In genomic region chr2:158768771-158769170, GRCm38 (mm10) we compare ENCODE assay signal across 8 mouse cellular contexts. TPM values are rescaled to one million over a fixed set of nuclear protein-coding genes. Genes with fewer than 3 reads are reported as not detected.
DNase-seq lines count a peak whose midpoint lies in the region; ATAC-seq and TF ChIP-seq lines count a peak whose summit lies in the region.

No protein-coding gene starts in this region.

- no peak for TF ChIP-seq CTCF in cerebellum, adult 2 months (IDR thresholded peaks at IDR 0.05; ENCODE audit: borderline replicate concordance, insufficient read depth, low read depth, low read length)

- H3K9ac ChIP-seq in lung, embryonic 15.5 days = peak overlapping the region; percentile 69
- H3K9ac ChIP-seq in embryonic facial prominence, embryonic 11.5 days (replicated peaks; ENCODE audit: low read length) = peak overlapping the region; percentile 75
- H3K9ac ChIP-seq in limb, embryonic 11.5 days (ENCODE audit: low read length) = peak overlapping the region; percentile 12; the same call in 1 of the 2 replicates
- no peak overlapping the region for H3K9ac ChIP-seq in neural tube, embryonic 14.5 days (replicated peaks; ENCODE audit: low read depth, low read length)

- no peaks in the 10 kb centered on the region for H3K9me3 ChIP-seq in lung, embryonic 15.5 days
- H3K9me3 ChIP-seq in embryonic facial prominence, embryonic 11.5 days (replicated peaks; ENCODE audit: control insufficient read depth, low read length) = no peaks in the 10 kb centered on the region
- no peaks in the 10 kb centered on the region for H3K9me3 ChIP-seq in limb, embryonic 11.5 days (ENCODE audit: control insufficient read depth, low read length)
- H3K9me3 ChIP-seq in neural tube, embryonic 14.5 days (ENCODE audit: control insufficient read depth, low read length) = no peaks in the 10 kb centered on the region

- peak overlapping the region; percentile 82 for H3K4me3 ChIP-seq in lung, embryonic 15.5 days
- peak overlapping the region; percentile 79 for H3K4me3 ChIP-seq in embryonic facial prominence, embryonic 11.5 days (ENCODE audit: low read depth, low read length)
- peak overlapping the region; percentile 77 for H3K4me3 ChIP-seq in limb, embryonic 11.5 days (ENCODE audit: low read depth, low read length)
- peak overlapping the region; percentile 43 for H3K4me3 ChIP-seq in neural tube, embryonic 14.5 days (ENCODE audit: low read depth, low read length)
- no peak overlapping the region for H3K4me3 ChIP-seq in cerebellum, adult 2 months (replicated peaks; ENCODE audit: insufficient read depth, low read depth, low read length)

- no peaks in the 10 kb centered on the region for H3K27me3 ChIP-seq in lung, embryonic 15.5 days
- H3K27me3 ChIP-seq in embryonic facial prominence, embryonic 11.5 days (ENCODE audit: control insufficient read depth, insufficient read depth, low read length) = no peaks in the 10 kb centered on the region
- no peaks in the 10 kb centered on the region for H3K27me3 ChIP-seq in limb, embryonic 11.5 days (ENCODE audit: control insufficient read depth, insufficient read depth, low read length)
- no peaks in the 10 kb centered on the region for H3K27me3 ChIP-seq in neural tube, embryonic 14.5 days (ENCODE audit: control insufficient read depth, insufficient read depth, low read length)
- H3K27me3 ChIP-seq in cerebellum, adult 2 months (ENCODE audit: control insufficient read depth, insufficient read depth, low read length) = no peaks in the 10 kb centered on the region; the same call in 1 of the 2 replicates

- WGBS in lung, embryonic 15.5 days = 2% methylated on average over 5 of the region's 5 CpGs
- 5% methylated on average over 5 of the region's 5 CpGs for WGBS in embryonic facial prominence, embryonic 11.5 days
- WGBS in limb, embryonic 11.5 days = 17% methylated on average over 5 of the region's 5 CpGs
- 7% methylated on average over 5 of the region's 5 CpGs for WGBS in neural tube, embryonic 14.5 days
- 17% methylated on average over 5 of the region's 5 CpGs for WGBS in cerebellum, adult 2 months

- no peak for ATAC-seq in lung, embryonic 15.5 days (ENCODE audit: borderline replicate concordance, extremely low read depth, low FRiP score, low TSS enrichment)
- ATAC-seq in embryonic facial prominence, embryonic 11.5 days (replicated peaks; ENCODE audit: insufficient number of reproducible peaks, low FRiP score, low TSS enrichment, low read depth) = no peak
- ATAC-seq in limb, embryonic 11.5 days (ENCODE audit: insufficient number of reproducible peaks, low FRiP score, low TSS enrichment, low read depth) = no peak
- ATAC-seq in neural tube, embryonic 14.5 days (ENCODE audit: low read depth) = no peak

- peak overlapping the region; percentile 96 for H3K4me2 ChIP-seq in lung, embryonic 15.5 days
- H3K4me2 ChIP-seq in embryonic facial prominence, embryonic 11.5 days (ENCODE audit: low read depth, low read length) = peak overlapping the region; percentile 86
- H3K4me2 ChIP-seq in limb, embryonic 11.5 days (ENCODE audit: low read depth, severe bottlenecking) = peak overlapping the region; percentile 69
- peak overlapping the region; percentile 99 for H3K4me2 ChIP-seq in neural tube, embryonic 14.5 days (ENCODE audit: low read depth, low read length)

- no peak overlapping the region for H3K27ac ChIP-seq in lung, embryonic 15.5 days
- no peak overlapping the region for H3K27ac ChIP-seq in embryonic facial prominence, embryonic 11.5 days (replicated peaks; ENCODE audit: low read depth, low read length)
- no peak overlapping the region for H3K27ac ChIP-seq in limb, embryonic 11.5 days (replicated peaks; ENCODE audit: low read depth, low read length)
- H3K27ac ChIP-seq in neural tube, embryonic 14.5 days (ENCODE audit: low read depth, low read length) = no peak overlapping the region
- no peak overlapping the region for H3K27ac ChIP-seq in cerebellum, adult 2 months (ENCODE audit: insufficient read depth, low read length)

- DNase-seq in lung, postnatal 4 days = no peak
- peak; percentile 19 for DNase-seq in embryonic facial prominence, embryonic 11.5 days (ENCODE audit: low spot score)
- DNase-seq in limb, embryonic 11.5 days (ENCODE audit: low spot score) = peak; percentile 33
- no peak for DNase-seq in cerebellum, adult 2 months
- DNase-seq in thymus, postnatal 36 days = no peak
- no peak for DNase-seq in ovary, postnatal 10 days (ENCODE audit: low spot score)

- 0 out of 2 replicates have a peak, but pooled peaks cover 5% of the 10 kb centered on the region for H3K36me3 ChIP-seq in lung, embryonic 15.5 days
- H3K36me3 ChIP-seq in embryonic facial prominence, embryonic 11.5 days (replicated peaks; ENCODE audit: control insufficient read depth, insufficient read depth, low read depth, low read length) = no peaks in the 10 kb centered on the region; the same call in 1 of the 2 replicates
- peaks cover 5% of the 10 kb centered on the region; the same call in 1 of the 2 replicates for H3K36me3 ChIP-seq in limb, embryonic 11.5 days (ENCODE audit: control insufficient read depth, insufficient read depth, low read length)
- H3K36me3 ChIP-seq in neural tube, embryonic 14.5 days (ENCODE audit: control insufficient read depth, insufficient read depth, low read length) = no peaks in the 10 kb centered on the region

- TF ChIP-seq POLR2A in cerebellum, adult 2 months (IDR thresholded peaks at IDR 0.05; ENCODE audit: borderline replicate concordance, insufficient read depth, low read length) = no peak

- peaks cover 49% of the 10 kb centered on the region for H3K4me1 ChIP-seq in lung, embryonic 15.5 days
- no peaks in the 10 kb centered on the region; the same call in 1 of the 2 replicates for H3K4me1 ChIP-seq in embryonic facial prominence, embryonic 11.5 days (ENCODE audit: control insufficient read depth, insufficient read depth, low read length)
- H3K4me1 ChIP-seq in limb, embryonic 11.5 days (ENCODE audit: control insufficient read depth, insufficient read depth, low read length) = peaks cover 21% of the 10 kb centered on the region
- H3K4me1 ChIP-seq in neural tube, embryonic 14.5 days (ENCODE audit: control insufficient read depth, insufficient read depth, low read length) = peaks cover 4% of the 10 kb centered on the region; the same call in 1 of the 2 replicates
- H3K4me1 ChIP-seq in cerebellum, adult 2 months (ENCODE audit: control insufficient read depth, insufficient read depth, low read length) = no peaks in the 10 kb centered on the region

RNA-seq across cellular contexts. Expression of gene Fam83d, which starts 0.9 kb away (rescaled TPM):
- polyA plus RNA-seq in lung, embryonic 15.5 days (2015; fragmentation: Nextera tagmentation; extraction: Ambion mirVana) = 66.0 and 71.8 TPM in 2 replicates
- 47.1 and 54.1 TPM in 2 replicates for polyA plus RNA-seq in embryonic facial prominence, embryonic 11.5 days (2014; fragmentation: Nextera tagmentation; extraction: Ambion mirVana)
- 51.1 and 54.0 TPM in 2 replicates for polyA plus RNA-seq in limb, embryonic 11.5 days (2014; fragmentation: Nextera tagmentation; extraction: Ambion mirVana)
- 4.0 and 6.9 TPM in 2 replicates for polyA plus RNA-seq in neural tube, embryonic 14.5 days (2014; fragmentation: Nextera tagmentation; extraction: Ambion mirVana)
- 2.5 and 3.0 TPM in 2 replicates for polyA plus RNA-seq in cerebellum, adult 2 months (2012; rRNA removed)

RNA-seq across cellular contexts. Expression of gene Dhx35, which starts 25.8 kb away (rescaled TPM):
- 14.1 and 15.7 TPM in 2 replicates for polyA plus RNA-seq in lung, embryonic 15.5 days (2015; fragmentation: Nextera tagmentation; extraction: Ambion mirVana)
- polyA plus RNA-seq in embryonic facial prominence, embryonic 11.5 days (2014; fragmentation: Nextera tagmentation; extraction: Ambion mirVana) = 15.6 and 16.8 TPM in 2 replicates
- 16.3 and 18.3 TPM in 2 replicates for polyA plus RNA-seq in limb, embryonic 11.5 days (2014; fragmentation: Nextera tagmentation; extraction: Ambion mirVana)
- 14.5 TPM in 2 replicates for polyA plus RNA-seq in neural tube, embryonic 14.5 days (2014; fragmentation: Nextera tagmentation; extraction: Ambion mirVana)
- 23.1 and 23.3 TPM in 2 replicates for polyA plus RNA-seq in cerebellum, adult 2 months (2012; rRNA removed)

Comparison
In these comparisons a context has a peak if more than half of its experiments do, and no peak if none do; other contexts are left out.
1. DNase-seq: peak in embryonic facial prominence, embryonic 11.5 days (single experiment) and limb, embryonic 11.5 days (single experiment); none in lung, postnatal 4 days (0 of 2), cerebellum, adult 2 months (0 of 2), thymus, postnatal 36 days (0 of 2) and ovary, postnatal 10 days (single experiment).
2. Peak in every context shown above with its lines, with median percentiles within 50 percentile points of each other: H3K4me2 ChIP-seq.